Mouse (Mus musculus) forebrain, embryonic 14.5 days (tissue): ENCODE results near the gene Sirt6. TPM values are rescaled to one million over a fixed set of nuclear protein-coding genes. Genes with fewer than 3 reads are reported as not detected.

Experiments
- ATAC-seq: fragments of 200-750 bp; cut with Nextera tagmentation; 2 replicates; pipeline ENCODE4 v1.8.0; 2017; ENCODE audit warnings: mild to moderate bottlenecking, moderate library complexity
- DNase-seq: peaks from one replicate; pipeline ENCODE4 v3.0.0-alpha.2; 2015; ENCODE audit warnings: low spot score
- H3K27ac ChIP-seq: fragments of 300-500 bp; sonication (generic); 2 replicates; pipeline ENCODE4 v1.5.1; 2014; ENCODE audit warnings: low read depth, mild to moderate bottlenecking, control low read depth, low read length, moderate library complexity
- H3K27me3 ChIP-seq: fragments of 300-500 bp; sonication (generic); replicated peaks from 2 replicates; pipeline ENCODE4 v1.6.1; 2014; ENCODE audit warnings: low read length, control low read depth, mixed read lengths; ENCODE audit not compliant: control insufficient read depth, insufficient read depth
- H3K36me3 ChIP-seq: fragments of 300-500 bp; sonication (generic); 2 replicates; pipeline ENCODE4 v1.6.1; 2014; ENCODE audit warnings: low read length, control low read depth; ENCODE audit not compliant: control insufficient read depth, insufficient read depth
- H3K4me1 ChIP-seq: fragments of 300-500 bp; sonication (generic); 2 replicates; pipeline ENCODE4 v1.6.1; 2014; ENCODE audit warnings: antibody characterized with exemption, low read length, control low read depth; ENCODE audit not compliant: control insufficient read depth, insufficient read depth
- H3K4me2 ChIP-seq: fragments of 300-500 bp; sonication (generic); 2 replicates; pipeline ENCODE4 v1.6.1; 2014; ENCODE audit warnings: mild to moderate bottlenecking, control low read depth, low read length
- H3K4me3 ChIP-seq: fragments of 300-500 bp; sonication (generic); 2 replicates; pipeline ENCODE4 v1.5.1; 2014; ENCODE audit warnings: low read depth, low read length, control low read depth
- H3K9ac ChIP-seq: fragments of 300-500 bp; sonication (generic); 2 replicates; pipeline ENCODE4 v1.6.1; 2014; ENCODE audit warnings: mild to moderate bottlenecking, low read length, control low read depth, moderate library complexity
- H3K9me3 ChIP-seq: fragments of 300-500 bp; sonication (generic); replicated peaks from 2 replicates; pipeline ENCODE4 v1.6.1; 2016; ENCODE audit warnings: low read length, control low read depth, mixed read lengths; ENCODE audit not compliant: control insufficient read depth
- WGBS: fragments of 180-500 bp; shearing (Covaris S2); extraction: QIAGEN DNeasy Blood & Tissue Kit; methylation state at CpG from one replicate; pipeline ENCODE4 v1.1.7; 2014; 5-methylcytosine and 5-hydroxymethylcytosine counted together
- polyA plus RNA-seq: library from polyadenylated mRNA; unstranded; fragments of >200 nt; fragmentation: Nextera tagmentation; extraction: Ambion mirVana; gene quantifications from 2 replicates; pipeline ENCODE4 v1.2.1, GENCODE M21; 2014

Gene Sirt6
- polyA plus RNA-seq, 1 experiment from 2014 or later: 47.4 TPM

DNA sequence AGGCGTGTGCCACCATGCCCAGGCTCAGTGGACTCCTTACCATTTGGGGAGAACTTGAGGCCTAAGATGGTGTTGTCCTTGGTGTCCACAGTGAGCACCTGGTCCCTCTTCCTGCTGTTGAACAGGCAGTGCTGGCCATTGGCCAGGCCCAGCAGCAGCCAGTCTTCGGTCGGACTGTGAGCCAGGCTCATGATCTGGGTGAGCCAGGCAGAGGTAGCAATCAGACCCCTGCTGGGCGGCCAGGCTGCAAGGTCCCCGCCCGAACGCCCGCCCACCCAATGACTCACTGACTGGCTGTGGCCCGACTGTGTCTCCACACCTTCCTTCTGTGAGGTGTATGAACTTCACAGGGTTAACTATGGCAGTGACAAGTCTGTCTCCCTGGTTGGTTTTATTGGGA lies 35.8 kb downstream of the Sirt6 start:
- H3K27ac ChIP-seq: no peak overlapping the region
- no peak for DNase-seq
- H3K9ac ChIP-seq: no peak overlapping the region
- H3K4me1 ChIP-seq: peaks cover 17% of the 10 kb centered on the region
- H3K4me3 ChIP-seq: no peak overlapping the region
- H3K27me3 ChIP-seq: peaks cover 28% of the 10 kb centered on the region
- no peaks in the 10 kb centered on the region for H3K9me3 ChIP-seq
- no peak for ATAC-seq
- H3K36me3 ChIP-seq: peaks cover 5% of the 10 kb centered on the region; the same call in 1 of the 2 replicates
- H3K4me2 ChIP-seq: no peak overlapping the region
- 66% methylated on average over 9 of the region's 9 CpGs for WGBS

DNA sequence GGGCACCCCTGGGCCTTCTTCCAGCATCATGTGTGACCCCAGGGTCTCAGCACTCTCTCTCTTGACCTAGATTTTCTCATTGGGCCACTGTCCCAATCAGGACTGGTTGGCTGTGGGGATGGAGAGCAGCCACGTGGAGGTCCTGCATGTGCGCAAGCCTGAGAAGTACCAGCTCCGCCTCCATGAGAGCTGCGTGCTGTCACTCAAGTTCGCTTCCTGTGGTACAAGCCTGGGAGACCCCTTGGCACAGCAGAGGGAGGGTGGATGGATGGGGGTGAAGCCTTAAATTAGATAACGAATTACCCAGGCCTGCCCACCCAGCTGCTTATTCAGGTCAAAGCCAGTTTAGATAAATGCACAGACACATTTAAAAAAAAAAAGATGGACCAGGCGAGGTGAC lies 38.9 kb downstream of the Sirt6 start:
- Histone ChIP-seq H3K4me1 (no peaks in the 10 kb centered on the region), H3K27ac (no peak overlapping the region), H3K4me2 (no peak overlapping the region), H3K27me3 (peaks cover 8% of the 10 kb centered on the region), H3K36me3 (peaks cover 5% of the 10 kb centered on the region; the same call in 1 of the 2 replicates), H3K4me3 (no peak overlapping the region), H3K9me3 (no peaks in the 10 kb centered on the region), H3K9ac (no peak overlapping the region)
- DNase-seq: no peak
- WGBS: 56% methylated on average over 7 of the region's 7 CpGs
- no peak for ATAC-seq

DNA sequence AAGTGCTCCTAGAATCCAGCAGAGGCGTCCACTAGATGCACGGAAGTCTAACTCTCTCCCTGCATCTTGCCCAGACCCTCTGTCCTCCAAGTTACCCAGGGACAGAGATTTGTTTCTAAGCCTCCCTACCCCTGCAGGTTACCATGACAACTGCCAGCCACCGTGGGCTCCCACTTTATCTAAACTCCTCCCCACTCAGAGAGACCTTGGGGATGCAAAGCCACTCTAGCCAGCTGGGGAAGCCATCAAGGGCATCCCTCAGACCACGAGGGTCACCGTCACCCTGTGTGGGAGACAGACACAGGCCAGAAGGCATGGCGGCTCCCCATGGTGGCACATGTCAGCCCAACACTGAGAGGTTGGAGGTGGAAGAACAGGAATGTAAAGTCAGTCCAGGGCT lies 44.2 kb downstream of the Sirt6 start:
- Histone ChIP-seq H3K4me2 (no peak overlapping the region), H3K9ac (no peak overlapping the region), H3K4me1 (no peaks in the 10 kb centered on the region), H3K4me3 (no peak overlapping the region), H3K36me3 (peaks cover 5% of the 10 kb centered on the region; the same call in 1 of the 2 replicates), H3K27ac (no peak overlapping the region), H3K9me3 (no peaks in the 10 kb centered on the region), H3K27me3 (peaks cover 7% of the 10 kb centered on the region)
- ATAC-seq (no peak), DNase-seq (no peak)
- 52% methylated on average over 6 of the region's 6 CpGs for WGBS

DNA sequence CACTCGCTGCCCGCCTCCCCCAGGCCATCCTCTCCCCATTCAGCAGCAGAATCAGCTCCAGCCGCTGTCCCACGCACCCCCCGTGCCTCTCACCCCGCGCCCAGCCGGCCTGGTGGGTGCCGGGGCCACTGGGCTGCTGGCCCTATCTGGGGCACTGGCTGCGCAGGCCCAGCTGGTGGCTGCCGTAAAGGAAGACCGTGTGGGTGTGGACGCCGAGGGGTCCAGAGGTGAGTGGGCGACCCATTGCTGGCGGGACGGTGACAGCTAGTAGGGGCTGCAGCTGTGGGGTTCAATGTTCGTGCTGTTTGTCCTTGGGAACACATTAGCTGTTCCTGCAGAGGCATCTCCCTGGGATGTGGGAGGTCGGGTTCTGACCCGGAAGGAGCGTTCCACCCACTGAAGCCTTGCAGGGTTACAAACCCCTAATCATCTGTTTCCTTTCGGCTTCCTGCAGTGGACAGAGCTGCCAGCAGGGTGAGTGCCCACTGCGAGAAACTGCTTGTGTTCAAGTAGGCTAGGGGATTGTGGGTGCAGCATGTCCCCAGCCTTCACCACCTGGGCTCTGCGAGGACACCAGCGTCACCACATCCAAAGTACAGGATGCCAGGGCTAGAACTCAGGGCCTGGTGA lies 47.0 kb downstream of the Sirt6 start:
- ATAC-seq (no peak), DNase-seq (no peak)
- 59% methylated on average over 24 of the region's 25 CpGs for WGBS
- Histone ChIP-seq H3K27me3 (peaks cover 15% of the 10 kb centered on the region), H3K27ac (no peak overlapping the region), H3K4me3 (no peak overlapping the region), H3K4me2 (no peak overlapping the region), H3K9me3 (no peaks in the 10 kb centered on the region), H3K9ac (no peak overlapping the region), H3K4me1 (peaks cover 4% of the 10 kb centered on the region), H3K36me3 (no peaks in the 10 kb centered on the region)

DNA sequence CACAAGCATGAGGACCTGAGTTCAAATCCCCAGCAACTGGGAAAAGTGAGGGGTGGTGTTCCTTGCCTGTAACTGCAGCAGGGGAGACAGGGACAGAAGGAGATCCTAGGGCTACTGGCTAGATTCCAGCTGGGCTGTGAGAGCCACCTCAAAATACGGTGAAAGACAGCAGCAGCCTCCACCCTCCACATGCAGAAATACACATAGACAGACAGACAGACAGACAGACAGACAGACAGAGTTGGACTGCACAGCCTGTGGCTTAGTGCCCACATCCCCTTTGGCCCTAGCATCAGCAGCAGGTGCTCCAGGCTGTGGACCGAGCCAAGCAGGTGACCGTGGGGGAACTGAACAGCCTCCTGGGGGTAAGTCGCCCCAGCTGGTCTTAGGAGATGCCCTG lies 47.6 kb downstream of the Sirt6 start:
- Histone ChIP-seq H3K4me2 (no peak overlapping the region), H3K36me3 (no peaks in the 10 kb centered on the region), H3K4me1 (peaks cover 8% of the 10 kb centered on the region), H3K4me3 (no peak overlapping the region), H3K27ac (no peak overlapping the region), H3K9me3 (no peaks in the 10 kb centered on the region), H3K9ac (no peak overlapping the region), H3K27me3 (peaks cover 15% of the 10 kb centered on the region)
- WGBS: 56% methylated on average over 4 of the region's 4 CpGs
- DNase-seq (no peak), ATAC-seq (no peak)

DNA sequence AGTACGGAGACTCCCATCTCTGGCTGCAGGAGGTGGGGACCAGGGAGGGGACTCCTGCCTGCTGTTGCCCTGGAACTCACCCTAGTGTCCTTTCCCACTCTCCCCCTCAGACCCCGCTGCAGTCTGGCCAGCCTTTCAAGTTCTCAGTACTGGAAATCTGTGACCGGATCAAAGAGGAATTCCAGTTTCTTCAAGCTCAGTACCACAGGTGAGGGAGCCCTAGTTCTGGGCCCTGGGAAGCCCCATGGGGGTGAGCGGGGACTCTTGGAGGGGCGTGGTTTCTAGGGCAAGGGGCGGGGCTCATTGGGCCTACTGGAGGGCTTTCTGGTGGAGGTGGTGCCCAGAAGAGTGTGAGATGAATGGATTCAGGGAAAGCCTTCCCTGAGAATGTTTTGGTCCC lies 51.9 kb downstream of the Sirt6 start:
- 2% methylated on average over 6 of the region's 6 CpGs for WGBS

DNA sequence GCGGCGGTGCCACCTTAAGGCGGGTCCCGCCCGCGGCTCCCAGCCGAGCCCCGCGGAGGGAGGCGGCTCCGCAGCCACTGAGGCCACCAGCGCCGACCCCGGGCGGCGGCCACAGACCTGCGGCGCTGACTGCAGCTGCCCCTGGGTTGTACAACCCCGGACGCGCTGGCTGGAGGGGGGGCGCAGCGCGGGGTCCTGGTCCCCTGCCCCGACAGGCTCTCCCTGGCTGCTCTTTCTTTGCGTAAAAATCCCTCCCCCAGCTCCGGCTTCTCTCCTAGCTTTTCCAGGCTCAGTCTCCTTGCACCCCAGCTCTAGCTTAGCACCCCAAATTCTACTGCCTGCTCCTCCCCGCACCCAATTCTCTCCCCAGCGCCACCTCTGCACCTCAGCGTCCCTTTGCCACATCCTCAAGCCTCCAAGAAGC lies 52.4 kb downstream of the Sirt6 start:
- Histone ChIP-seq H3K36me3 (no peaks in the 10 kb centered on the region), H3K27ac (no peak overlapping the region), H3K4me1 (peaks cover 26% of the 10 kb centered on the region), H3K4me3 (peak overlapping the region; percentile 50), H3K9ac (peak overlapping the region; percentile 68), H3K9me3 (no peaks in the 10 kb centered on the region), H3K27me3 (peaks cover 24% of the 10 kb centered on the region), H3K4me2 (peak overlapping the region; percentile 70)
- no peak for ATAC-seq
- WGBS: under 1% methylated on average over 29 of the region's 30 CpGs
- no peak for DNase-seq

More for the DNA sequence above, 51.9 kb downstream of the Sirt6 start:
- Histone ChIP-seq H3K4me1 (peaks cover 22% of the 10 kb centered on the region), H3K27ac (no peak overlapping the region), H3K27me3 (peaks cover 24% of the 10 kb centered on the region), H3K4me2 (peak overlapping the region; percentile 70), H3K36me3 (no peaks in the 10 kb centered on the region), H3K9me3 (no peaks in the 10 kb centered on the region), H3K4me3 (peak overlapping the region; percentile 50), H3K9ac (peak overlapping the region; percentile 68)
- no peak for ATAC-seq
- DNase-seq: no peak

DNA sequence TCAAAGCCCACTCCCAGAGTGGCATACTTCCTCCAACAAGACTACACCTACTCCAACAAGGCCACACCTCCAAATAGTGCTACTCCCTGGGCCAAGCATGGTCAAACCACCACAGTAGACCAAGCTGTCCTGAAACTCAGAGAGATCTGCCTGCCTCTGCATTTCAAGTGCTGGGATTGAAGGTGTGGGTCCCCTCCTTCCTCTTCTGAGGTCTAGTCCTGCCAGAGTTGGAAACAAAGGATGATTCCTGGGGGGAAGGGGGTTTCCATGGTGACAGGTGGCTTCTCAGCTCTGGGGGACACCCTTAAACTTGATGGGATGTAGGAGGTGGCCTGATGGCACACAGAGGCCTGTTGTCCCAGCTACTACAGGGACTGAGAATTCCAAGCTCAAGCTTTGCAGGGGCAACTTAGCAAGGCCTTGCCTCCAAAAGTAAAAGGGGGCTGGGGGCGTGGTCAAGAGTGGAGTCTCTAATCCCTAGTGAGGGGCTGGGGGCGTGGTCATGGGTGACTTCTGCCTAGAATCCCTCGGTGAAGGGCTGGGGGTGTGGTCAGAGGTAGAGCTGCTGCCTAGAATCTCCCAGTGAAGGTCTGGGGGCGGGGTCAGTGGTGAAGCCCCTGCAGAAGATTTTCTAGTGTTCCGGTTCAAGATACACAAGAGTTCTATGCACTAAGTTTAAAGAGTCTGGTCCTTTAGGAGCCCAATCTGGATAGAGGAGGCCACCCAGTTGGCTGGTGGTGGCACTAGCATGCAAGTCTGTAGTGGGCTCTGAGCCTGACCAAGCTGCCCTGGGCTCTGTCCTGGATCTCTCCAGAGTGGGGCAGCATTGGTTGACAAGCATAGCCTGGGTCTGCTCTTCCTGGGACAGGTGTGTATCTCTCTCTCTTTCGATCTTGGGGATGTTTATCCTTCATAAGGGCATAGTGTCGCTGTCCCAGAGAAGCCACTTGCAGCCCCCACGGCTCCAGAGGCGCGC lies 53.2 kb downstream of the Sirt6 start, which contains the start of gene Tle2:
Gene Tle2 (plus strand): TSS at position 481 of the 976 bp plus-strand sequence.
- Histone ChIP-seq H3K4me3 (peak within 1 kb of the TSS; percentile 50), H3K4me1 (peaks cover 28% of the 10 kb centered on the region), H3K4me2 (peak within 1 kb of the TSS; percentile 70), H3K27me3 (peaks cover 25% of the 10 kb centered on the region), H3K27ac (no peak within 1 kb of the TSS), H3K9me3 (no peaks in the 10 kb centered on the region), H3K9ac (peak within 1 kb of the TSS; percentile 68), H3K36me3 (no peaks in the 10 kb centered on the region)
- 14% methylated on average over 10 of the region's 10 CpGs for WGBS
- no peak for ATAC-seq
- no peak for DNase-seq
